Mouse (Mus musculus) olfactory bulb, adult 2 months (tissue): Measurements from ENCODE around the gene Methig1. TPM values are rescaled to one million over a fixed set of nuclear protein-coding genes. Genes with fewer than 3 reads are reported as not detected.
"Not testable (repeated sequence)": the region's sequence is repeated elsewhere in the genome, so short reads cannot be mapped to it uniquely, and the experiment has no call there.

Experiments used
- H3K27ac ChIP-seq: fragments of 200-500 bp; 2 replicates; pipeline ENCODE4 v1.5.1; 2012; ENCODE audit warnings: low read depth, low read length; ENCODE audit not compliant: insufficient read depth
- H3K4me1 ChIP-seq: fragments of 200-500 bp; 2 replicates; pipeline ENCODE4 v1.6.1; 2012; ENCODE audit warnings: low read length; ENCODE audit not compliant: control insufficient read depth, insufficient read depth
- H3K4me3 ChIP-seq: fragments of 200-500 bp; 2 replicates; pipeline ENCODE4 v1.5.1; 2012; ENCODE audit warnings: mild to moderate bottlenecking, low read depth, low read length, moderate library complexity; ENCODE audit not compliant: insufficient read depth
- CTCF ChIP-seq: fragments of 200-500 bp; IDR thresholded peaks from 2 replicates; pipeline ENCODE4 v1.5.1; 2012; ENCODE audit warnings: low read depth, mild to moderate bottlenecking, low read length, moderate library complexity; ENCODE audit not compliant: insufficient read depth
- POLR2A ChIP-seq: fragments of 200-500 bp; IDR thresholded peaks from 2 replicates; pipeline ENCODE4 v1.6.1; 2012; ENCODE audit warnings: mild to moderate bottlenecking, low read depth, low read length, moderate library complexity; ENCODE audit not compliant: insufficient read depth
- WGBS: fragments of 180-500 bp; shearing (Covaris S2); methylation state at CpG from one replicate; pipeline ENCODE4 v1.1.7; 2018; 5-methylcytosine and 5-hydroxymethylcytosine counted together
- polyA plus RNA-seq: library from polyadenylated mRNA; stranded (reverse); fragments of >200 nt; gene quantifications from 2 replicates; pipeline ENCODE4 v1.2.4, GENCODE M21; 2012; ENCODE audit warnings: low replicate concordance; ENCODE audit not compliant: missing spikeins, insufficient read depth, insufficient read length

Methig1 gene
- not detected in 2 replicates for polyA plus RNA-seq

DNA sequence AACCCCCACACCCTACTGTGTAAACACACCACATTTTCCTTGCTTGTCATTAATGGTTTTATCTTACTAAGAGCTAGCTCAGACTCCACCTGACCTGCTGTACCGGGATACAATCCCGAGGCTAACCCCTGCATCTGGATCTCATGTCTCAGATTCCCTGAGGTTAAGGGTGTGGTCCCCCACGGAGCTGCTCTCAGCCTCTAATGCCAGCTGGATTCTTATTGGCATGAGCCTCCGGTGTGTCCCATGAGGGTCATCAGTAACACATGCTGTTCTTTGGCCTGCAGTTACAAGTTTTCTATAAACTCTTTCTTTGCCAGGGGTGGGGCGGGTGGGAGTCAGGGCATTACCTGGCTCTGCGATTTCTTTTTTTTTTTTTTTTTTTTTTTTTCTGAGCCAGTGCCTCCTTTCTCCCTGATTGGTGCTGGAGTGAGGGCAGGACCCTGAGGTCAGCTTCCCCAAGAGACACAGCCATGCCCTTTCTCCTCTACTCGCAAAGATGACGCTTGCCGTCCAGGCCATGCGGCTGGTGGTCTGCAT lies at the start of gene Methig1, which contains the start of gene Mettl7a2:
Gene Methig1 (plus strand): TSS at position 439 of the 540 bp plus-strand sequence.
Gene Mettl7a2 (plus strand): TSS at position 490 of the 540 bp plus-strand sequence.
- Histone ChIP-seq H3K27ac (no peak within 1 kb of the TSS), H3K4me3 (no peak within 1 kb of the TSS), H3K4me1 (no peaks in the 10 kb centered on the region)
- TF ChIP-seq POLR2A = no peak
- no peak for TF ChIP-seq CTCF
- 85% methylated on average over 10 of the region's 10 CpGs for WGBS

- no peak overlapping the region for H3K4me3 ChIP-seq
- no peak for TF ChIP-seq CTCF
- TF ChIP-seq POLR2A = no peak
- 61% methylated on average over 8 of the region's 8 CpGs for WGBS
- H3K4me1 ChIP-seq = peaks cover 13% of the 10 kb centered on the region
- peak overlapping the region; percentile 97 for H3K27ac ChIP-seq
Measured at GRCm38 (mm10) chr15:100303428-100304018, 49.4 kb upstream of the Methig1 start.

DNA sequence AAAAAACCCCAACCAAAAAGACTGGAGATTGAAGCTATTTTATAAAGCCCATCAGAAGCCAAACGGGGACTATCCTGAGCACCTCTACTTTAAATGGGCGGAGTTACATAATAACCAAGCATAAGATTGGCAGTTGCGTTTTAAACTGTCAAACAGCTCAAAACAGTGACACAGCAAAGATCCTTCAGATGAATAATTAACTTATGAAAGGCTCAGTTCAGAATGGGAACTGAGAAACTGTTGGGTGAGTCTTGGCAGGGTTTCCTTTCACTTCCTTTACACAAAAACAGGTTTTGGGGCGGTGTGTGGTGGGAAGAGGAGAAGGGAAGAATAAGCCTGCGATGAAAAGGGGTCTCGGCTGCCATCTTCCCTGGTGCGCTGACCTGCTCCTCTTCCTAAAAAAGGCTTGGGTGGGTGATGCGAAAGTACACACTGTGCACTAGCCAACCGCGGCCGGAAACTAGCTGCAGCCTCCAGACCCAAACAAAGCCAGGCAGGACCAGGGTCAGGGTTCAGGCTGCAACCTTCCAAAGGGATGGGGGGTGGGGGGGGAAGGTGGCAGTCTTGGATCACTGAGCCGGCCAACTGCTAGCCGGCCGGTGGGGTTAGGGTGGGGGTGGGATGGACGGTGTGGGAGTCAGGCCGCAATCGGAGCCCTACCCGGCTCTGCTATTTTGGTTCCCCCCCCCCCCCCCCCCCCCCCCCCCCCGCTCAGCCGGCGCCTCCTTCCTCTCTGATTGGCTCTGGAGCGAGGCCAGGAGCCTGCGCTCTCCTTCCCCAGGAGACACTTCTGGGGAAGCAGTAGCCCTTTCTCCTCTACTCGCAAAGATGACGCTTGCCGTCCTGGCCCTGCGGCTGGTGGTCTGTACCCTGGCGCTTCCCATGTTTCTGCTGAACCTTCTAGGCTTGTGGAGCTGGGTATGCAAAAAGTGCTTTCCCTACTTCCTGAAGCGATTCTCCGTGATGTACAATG lies 48.6 kb upstream of the Methig1 start, which contains the start of gene Mettl7a1:
Gene Mettl7a1 (plus strand): TSS at position 122 of the 973 bp plus-strand sequence.
- TF ChIP-seq POLR2A = peak; percentile 84
- TF ChIP-seq CTCF = no peak
- Histone ChIP-seq H3K4me1 (peaks cover 13% of the 10 kb centered on the region), H3K27ac (peak within 1 kb of the TSS; percentile 97), H3K4me3 (peak within 1 kb of the TSS; percentile 85)
- WGBS = 2% methylated on average over 23 of the region's 30 CpGs

DNA sequence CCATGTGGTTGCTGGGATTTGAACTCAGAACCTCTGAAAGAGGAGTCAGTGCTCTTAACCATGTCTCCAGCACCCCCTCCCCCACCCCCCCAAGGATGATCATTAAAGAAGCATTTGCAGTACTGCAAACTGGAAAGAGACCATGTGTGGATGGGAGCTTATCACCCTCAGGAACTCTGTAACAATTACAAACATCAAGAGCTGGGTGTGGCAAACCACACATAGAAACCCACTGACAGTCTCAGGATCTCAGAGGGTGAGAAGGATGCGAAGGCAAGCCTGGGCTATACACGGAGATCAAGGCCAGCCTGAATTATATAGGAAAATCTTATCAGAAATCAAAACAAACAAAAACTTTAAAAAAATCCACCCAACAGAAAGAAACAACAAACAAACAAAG lies 46.7 kb upstream of the Methig1 start:
- TF ChIP-seq CTCF (no peak), POLR2A (no peak)
- peaks cover 10% of the 10 kb centered on the region for H3K4me1 ChIP-seq
- WGBS = 86% methylated on average over 2 of the region's 2 CpGs
- H3K4me3 ChIP-seq = no peak overlapping the region
- no peak overlapping the region for H3K27ac ChIP-seq

GRCm38 (mm10) chr15:100307438-100308096 lies 45.4 kb upstream of the Methig1 start:
- H3K4me1 ChIP-seq, H3K27ac ChIP-seq, H3K4me3 ChIP-seq: not testable (repeated sequence)
- WGBS = 50% methylated on average over 11 of the region's 11 CpGs

DNA sequence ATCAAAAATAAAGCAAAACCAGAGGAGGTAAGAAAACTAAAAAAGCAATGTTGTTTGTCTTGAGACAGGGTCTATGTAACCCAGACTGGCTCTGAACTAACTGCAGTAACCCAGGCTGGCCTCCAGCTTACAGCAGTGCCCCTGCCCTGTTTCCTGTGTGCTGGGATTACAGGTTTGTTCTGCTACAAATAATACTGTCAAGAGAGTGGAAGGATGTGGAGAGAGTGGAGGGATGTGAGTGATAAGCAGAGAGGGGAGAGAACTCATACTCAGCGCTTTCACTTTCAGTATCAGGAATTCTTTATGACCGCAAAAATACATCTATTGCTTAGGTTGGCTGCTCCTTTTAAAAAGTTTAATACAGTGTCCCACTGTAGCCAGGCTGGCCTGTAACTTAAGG lies 40.6 kb upstream of the Methig1 start:
- TF ChIP-seq POLR2A = no peak
- TF ChIP-seq CTCF = no peak
- H3K4me3 ChIP-seq = no peak overlapping the region
- WGBS = 93% methylated on average over 2 of the region's 2 CpGs
- no peak overlapping the region for H3K27ac ChIP-seq
- H3K4me1 ChIP-seq = no peaks in the 10 kb centered on the region

- TF ChIP-seq CTCF = no peak
- TF ChIP-seq POLR2A = no peak
- Histone ChIP-seq H3K4me3 (no peak overlapping the region), H3K4me1 (no peaks in the 10 kb centered on the region), H3K27ac (no peak overlapping the region)
- WGBS = 95% methylated on average over 5 of the region's 5 CpGs
Measured at GRCm38 (mm10) chr15:100314448-100315145, 38.4 kb upstream of the Methig1 start.

DNA sequence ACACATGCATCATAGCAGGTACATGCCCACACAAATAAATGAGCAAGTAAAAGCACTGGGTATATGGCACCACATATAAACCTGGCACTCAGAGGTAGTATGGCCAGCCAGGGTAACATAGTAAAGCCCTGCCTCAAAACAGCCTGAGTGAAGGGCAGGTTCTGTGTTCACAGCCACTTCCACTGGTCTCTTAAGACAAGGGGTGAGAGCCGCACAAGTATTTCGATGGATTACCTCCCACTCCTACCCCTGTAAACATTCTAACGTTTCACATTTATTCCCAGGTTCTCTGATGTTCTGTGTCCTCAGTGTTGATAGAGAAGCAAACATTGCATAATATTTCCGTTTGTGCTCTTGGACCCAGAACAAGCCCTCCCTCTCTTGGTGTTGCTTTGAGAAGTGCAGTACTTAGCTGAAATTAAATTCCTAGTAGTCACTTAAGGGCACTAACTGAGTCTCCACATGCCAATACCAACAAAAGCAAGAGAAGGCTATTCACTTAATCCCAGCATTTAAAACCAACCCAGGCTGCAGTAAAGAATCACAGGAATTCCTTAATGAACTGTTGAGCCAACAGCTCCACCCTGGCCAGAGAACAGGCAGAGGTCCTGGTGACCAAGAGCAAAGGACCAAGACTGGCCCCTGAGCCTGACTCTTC lies 34.8 kb upstream of the Methig1 start:
- not testable (repeated sequence) for H3K27ac ChIP-seq, H3K4me3 ChIP-seq, H3K4me1 ChIP-seq
- 59% methylated on average over 4 of the region's 4 CpGs for WGBS
